Mouse (Mus musculus): ENCODE data around the gene Zfp451.
"Not testable (repeated sequence)": the region's sequence is repeated elsewhere in the genome, so short reads cannot be mapped to it uniquely, and the experiment has no call there.

Zfp451 gene

GRCm38 (mm10) chr1:33813868-33814794 is at the start of gene Zfp451:
Zfp451 (minus strand) TSS chr1:33814595.
- peak; percentile 89 for DNase-seq (ENCODE audit: low read depth, low spot score)

DNA sequence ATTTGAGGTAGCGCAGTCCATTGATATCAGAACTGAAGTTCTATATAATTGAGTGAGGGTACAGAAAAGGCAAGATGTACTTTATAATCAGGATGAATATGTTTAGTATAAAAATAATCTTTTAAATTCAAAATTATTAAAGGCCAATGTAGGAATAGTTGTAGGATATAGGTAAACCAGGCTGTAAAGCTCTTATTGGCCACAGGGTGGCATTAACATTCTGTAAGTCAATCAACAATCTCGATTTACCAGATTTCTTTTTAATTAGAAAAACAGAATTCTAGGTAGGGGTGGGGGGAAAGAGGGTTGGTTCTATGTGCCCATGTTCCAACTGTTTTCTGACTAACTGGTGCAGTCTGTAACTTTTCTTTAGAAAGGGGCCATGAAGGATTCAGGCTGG is 32.4 kb upstream of the Zfp451 start:
- DNase-seq (ENCODE audit: low read depth, low spot score) = no peak

DNA sequence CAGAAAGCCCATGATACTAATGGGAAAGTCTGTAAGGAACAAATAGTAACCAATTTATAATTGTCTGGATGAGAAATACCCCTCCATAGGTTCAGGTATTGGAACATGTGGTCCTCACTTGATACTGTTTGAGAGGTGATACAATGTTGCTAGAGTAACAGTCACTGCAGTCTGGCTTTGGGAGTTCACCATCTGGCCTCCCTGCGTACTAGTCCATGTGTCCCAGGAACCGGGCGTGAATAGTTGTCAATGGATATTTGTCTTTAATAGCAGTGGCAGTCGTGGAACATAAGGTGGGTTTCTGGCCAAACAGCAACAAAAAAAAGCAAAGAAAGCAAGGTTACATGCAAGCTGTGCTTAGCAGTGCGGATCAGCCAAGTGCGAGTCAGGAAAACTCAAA is 29.4 kb upstream of the Zfp451 start:
- DNase-seq (ENCODE audit: low read depth, low spot score) = no peak

- not testable (repeated sequence) for DNase-seq (ENCODE audit: low read depth, low spot score)
Measured at GRCm38 (mm10) chr1:33838952-33839351, 24.6 kb upstream of the Zfp451 start.

DNA sequence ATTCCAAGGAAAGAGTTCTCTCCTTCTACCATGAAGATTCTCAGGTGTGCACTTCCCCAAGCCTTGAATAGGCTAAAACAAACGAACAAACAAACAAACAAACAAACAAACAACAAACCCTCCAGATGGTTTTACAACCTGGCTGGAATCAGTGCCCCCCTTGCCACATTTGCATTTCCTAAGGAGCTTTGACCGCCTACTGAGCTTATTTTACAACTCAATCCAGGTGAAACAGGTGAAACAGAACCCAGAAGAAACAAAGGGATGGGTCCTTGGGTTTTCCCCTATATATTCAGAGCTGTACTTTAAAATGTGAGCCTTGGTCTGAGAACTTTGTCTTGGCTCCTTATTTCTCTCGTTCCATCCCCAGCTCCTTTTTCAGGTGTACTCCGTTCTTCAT is 16.2 kb upstream of the Zfp451 start:
- no peak for DNase-seq (ENCODE audit: low read depth, low spot score)

DNA sequence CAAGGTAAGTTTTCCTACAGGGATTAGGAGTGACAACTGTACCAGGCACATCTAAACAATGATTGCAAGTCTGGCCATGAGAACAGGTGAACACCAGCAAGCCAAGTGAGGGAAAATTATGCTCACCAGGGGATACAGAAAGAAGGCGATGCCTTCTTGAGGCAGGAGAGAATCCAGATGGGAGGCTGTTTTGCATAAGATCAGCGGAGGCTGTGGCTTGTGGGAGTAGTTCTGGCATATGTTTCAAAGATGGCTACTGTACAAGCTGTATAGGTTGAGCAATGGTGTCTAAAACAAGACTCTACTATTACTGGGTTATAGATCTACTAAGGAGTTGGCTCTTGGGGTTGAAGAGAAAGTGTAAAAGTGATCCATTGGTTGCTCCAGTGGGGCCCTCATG is 3.5 kb upstream of the Zfp451 start:
- DNase-seq (ENCODE audit: low read depth, low spot score) = no peak

GRCm38 (mm10) chr1:33813495-33813867 is 914 bp downstream of the Zfp451 start:
- DNase-seq (ENCODE audit: low read depth, low spot score) = peak; percentile 1

GRCm38 (mm10) chr1:33803323-33803722 is 11.1 kb downstream of the Zfp451 start:
- DNase-seq (ENCODE audit: low read depth, low spot score) = no peak

DNA sequence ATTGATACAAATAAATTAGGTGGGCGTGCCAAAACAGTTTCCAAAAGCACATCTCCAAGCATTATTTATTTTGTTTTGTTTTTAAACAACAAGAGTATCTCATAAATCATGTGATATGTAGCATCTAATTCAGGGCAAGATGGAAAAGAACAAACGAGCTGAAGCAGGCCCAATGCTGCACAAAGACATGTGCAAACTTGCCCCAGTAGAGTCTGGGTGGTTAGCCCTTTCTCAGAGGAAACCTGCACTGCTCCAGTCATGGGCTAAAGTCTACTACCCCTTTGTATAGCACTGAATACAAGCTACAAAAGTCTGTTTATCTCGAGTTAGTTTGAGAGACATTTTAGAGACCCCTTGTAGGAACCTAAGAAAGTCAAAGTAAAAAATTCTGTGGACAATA is 14.8 kb downstream of the Zfp451 start:
- DNase-seq (ENCODE audit: low read depth, low spot score) = no peak

DNA sequence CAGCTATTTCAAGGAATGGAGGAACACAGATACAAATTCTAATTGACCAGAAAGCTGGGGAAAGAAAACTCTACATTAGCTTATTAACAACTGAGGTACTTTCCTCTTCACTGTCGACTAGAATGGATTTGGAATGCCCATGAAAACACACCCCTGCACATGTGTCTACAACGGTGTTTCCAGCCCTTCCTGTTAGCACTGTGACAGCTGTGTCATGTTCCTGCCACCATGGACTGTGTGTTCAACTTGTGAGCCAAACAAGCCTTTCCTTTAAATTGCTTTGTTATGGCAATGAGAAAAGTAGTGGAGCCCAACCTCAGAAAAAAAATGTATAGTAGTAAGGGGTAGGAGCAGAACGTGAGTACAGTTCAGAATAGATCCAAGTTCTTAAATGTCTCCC is 25.9 kb downstream of the Zfp451 start:
- DNase-seq (ENCODE audit: low read depth, low spot score) = no peak

- DNase-seq (ENCODE audit: low read depth, low spot score) = no peak
Measured at GRCm38 (mm10) chr1:33788072-33788471, 26.3 kb downstream of the Zfp451 start.

DNA sequence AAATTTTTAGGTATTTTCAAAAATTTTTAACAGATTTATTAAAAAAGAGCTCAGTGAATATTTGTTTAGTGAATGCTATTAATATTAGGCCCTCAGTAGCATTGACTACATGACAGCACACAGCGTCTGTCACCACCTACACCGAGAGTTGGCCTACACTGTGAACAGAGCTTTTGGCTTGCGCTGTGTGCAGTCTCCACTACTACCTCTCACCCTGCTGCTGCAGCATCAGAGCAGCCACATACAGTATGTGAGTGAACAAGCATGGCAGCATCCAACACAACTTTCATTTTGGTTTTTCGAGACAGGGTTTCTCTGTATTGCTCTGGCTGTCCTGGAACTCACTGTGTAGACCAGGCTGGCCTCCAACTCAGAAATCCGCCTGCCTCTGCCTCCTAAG is 29.8 kb downstream of the Zfp451 start:
- no peak for DNase-seq (ENCODE audit: low read depth, low spot score)

GRCm38 (mm10) chr1:33776175-33776611 is 38.2 kb downstream of the Zfp451 start:
- DNase-seq (ENCODE audit: low read depth, low spot score) = no peak

DNA sequence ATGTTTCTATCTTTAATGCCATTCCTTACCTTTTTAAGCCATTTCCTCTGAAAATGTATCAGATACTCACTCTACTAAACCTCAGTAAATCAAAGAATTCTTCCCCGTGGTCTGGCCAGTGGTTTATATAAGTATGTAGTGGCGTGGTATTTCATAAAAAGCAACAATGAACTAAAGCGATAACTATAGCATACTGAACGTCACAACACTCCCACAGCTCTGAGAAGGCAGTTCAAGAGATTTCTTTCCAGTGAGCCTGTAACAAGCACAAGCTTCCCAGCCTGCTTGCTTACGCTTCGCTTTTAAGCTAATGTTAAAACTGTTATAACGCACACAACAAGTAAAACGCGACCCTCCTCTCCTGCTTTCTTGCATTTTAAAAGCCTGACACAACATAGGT is 42.3 kb downstream of the Zfp451 start:
- DNase-seq (ENCODE audit: low read depth, low spot score) = no peak

DNA sequence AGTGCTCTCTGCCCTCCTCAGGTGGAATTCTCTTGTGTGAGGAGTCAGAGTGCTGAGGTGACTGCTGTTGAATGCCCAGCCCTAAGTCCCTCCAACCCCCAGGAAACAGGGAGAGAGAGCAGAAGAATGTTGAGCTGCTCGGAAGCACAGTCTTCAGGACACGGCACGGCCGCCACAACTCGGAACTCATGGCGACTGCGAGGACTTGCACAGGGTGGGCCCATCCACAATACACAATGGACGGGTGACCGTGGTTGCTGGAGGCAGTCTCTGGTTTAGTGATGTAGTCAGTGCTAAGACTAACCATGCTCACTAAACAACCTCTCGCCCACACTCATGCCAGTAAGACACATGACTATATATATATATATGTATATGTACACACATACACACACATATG is 42.8 kb downstream of the Zfp451 start:
- no peak for DNase-seq (ENCODE audit: low read depth, low spot score)

DNA sequence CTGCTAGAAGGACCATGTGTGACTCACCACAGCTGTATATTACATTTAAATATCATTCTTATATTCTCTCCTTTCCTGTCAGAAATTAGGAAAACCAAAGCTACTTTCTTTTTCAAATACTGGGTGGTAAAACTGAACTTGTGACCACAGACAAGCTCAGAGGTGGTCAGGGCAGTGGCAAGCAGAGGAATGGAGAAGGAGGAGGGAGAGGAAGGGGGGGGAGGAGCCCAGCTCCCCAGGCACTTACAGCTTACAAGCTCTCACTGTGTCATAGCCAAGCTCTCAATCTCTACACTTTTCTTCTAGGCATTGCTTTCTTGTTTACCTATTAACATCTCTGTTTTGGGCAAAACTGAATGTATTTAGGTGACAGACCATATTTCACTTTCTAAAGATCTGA is 45.6 kb downstream of the Zfp451 start:
- DNase-seq (ENCODE audit: low read depth, low spot score) = no peak

DNA sequence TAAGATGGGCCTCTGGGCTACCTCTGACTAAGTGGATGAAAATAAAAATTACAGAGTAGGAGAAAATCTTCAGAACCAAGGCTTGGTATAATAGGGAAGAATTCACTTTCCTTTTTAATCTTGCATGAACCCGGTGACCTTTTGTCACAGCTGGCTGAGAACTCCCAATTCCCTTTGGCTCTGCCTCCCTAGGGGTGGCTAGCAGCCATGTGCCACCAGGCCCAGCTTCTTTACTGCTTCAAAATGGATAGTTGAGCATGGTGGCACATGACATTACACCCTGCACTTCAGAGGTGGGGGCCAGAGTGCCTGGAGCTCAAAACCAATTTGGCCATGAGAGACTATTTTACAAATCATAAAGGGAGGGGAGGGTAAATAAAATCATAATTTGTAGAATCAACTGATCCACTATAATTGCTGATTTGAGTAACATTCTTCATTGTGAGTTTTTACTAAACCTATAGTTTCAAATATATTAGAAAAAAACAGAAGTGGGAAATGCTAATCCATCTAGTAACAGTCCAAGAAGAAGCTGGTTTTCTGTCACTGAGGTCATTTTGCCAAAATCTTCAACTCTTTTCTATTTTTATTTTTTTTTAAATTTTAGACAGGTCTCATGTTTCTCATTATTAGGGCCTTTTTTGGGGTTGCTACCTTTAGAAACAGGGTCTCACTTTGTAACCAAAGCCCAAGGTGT is 46.2 kb downstream of the Zfp451 start:
- no peak for DNase-seq (ENCODE audit: low read depth, low spot score)

GRCm38 (mm10) chr1:33766520-33767508 is 47.6 kb downstream of the Zfp451 start:
- DNase-seq (ENCODE audit: low read depth, low spot score) = no peak

- no peak for DNase-seq (ENCODE audit: low read depth, low spot score)
Measured at GRCm38 (mm10) chr1:33765468-33766080, 48.8 kb downstream of the Zfp451 start.

GRCm38 (mm10) chr1:33763826-33764225 is 50.6 kb downstream of the Zfp451 start:
- DNase-seq (ENCODE audit: low read depth, low spot score) = no peak

GRCm38 (mm10) chr1:33758488-33758887 is 55.9 kb downstream of the Zfp451 start:
- DNase-seq (ENCODE audit: low read depth, low spot score) = no peak

Measured in embryo, embryonic 11.5 days (tissue).